Mouse (Mus musculus) cerebellum, adult 11 months (tissue): ENCODE data around the gene Xylt1.

Experiments used
- DNase-seq: peaks from one replicate; pipeline ENCODE4 v3.0.0; 2022

The Xylt1 gene

DNA sequence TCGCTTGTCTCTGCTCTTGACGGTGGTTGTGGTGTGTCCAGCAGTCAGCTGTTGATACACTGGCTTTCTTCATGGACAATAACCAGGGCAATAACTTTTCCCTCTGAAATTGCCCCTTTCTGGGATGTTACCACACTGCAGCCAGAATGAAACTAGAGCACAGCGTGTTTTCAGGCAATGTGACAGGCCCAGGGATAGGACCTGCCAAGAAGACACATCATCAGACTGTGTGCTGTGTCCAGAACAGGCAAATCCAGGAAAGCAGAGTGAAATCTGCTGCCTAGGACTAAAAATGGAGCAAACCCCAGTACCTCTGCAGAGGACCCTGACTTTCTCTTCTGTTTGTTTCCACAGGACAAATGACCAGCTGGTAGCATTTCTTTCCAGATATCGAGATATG, 240.8 kb downstream of the Xylt1 start:
- DNase-seq, result no peak

DNA sequence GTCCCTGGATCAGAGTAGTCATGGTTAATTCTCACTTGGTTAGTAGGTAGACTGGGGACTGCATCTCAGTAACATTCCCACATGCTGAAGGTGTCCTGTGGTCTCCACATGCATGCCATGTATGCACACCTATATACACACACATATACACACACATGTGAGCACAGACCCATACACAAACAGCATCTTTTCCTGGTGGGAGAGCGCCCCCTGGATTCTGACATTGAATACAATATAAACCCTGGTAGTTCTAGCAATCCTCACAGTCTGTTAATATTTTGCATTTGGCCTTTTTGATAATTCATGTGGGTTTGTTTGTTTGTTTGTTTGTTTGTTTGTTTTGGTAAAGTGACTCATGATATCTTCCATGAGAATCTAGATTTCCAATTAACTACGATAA, 242.0 kb downstream of the Xylt1 start:
- no peak for DNase-seq

- DNase-seq, result no peak
These were observed 248.0 kb downstream of the Xylt1 start for GRCm38 (mm10) chr7:117628791-117629190.

DNA sequence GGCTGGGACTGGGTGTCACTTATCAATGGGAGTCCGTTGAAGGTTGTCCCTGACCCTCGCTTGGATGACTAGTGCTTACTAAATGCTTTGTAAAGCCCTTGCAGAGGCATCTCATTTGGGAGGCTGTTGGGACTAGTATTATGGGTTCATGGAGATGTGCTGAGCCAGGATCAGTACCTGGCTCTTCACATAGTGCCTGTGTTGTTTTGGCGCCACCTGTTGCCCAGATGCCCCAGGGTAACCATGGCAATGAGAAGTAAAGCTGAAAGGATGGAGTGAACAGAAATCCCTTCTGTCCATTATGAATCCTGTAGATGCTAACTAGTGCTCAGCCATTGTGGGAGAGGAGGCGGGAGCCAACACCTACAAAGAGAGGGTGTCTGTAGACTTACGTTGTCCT, 249.9 kb downstream of the Xylt1 start:
- no peak for DNase-seq

DNA sequence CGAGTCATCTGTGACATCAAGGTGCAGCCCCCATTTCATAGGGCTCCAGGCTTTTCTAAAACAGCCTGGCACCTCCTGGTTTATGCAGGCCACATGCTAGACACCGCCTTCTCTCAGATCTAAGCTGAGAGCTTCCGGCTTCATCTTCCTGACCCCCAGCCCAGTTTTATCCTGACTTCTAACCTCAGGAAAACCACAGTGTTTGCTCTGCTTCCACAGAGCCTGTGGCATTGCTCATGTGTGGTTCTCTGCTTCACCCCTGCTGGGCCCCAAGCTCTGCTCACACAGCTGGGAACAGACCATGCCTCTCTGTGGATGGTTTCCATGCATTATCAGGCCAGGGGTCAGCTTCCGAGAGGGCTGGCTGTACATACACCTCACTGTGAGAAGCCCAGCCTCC, 254.8 kb downstream of the Xylt1 start:
- no peak for DNase-seq

- no peak for DNase-seq
These were observed 255.9 kb downstream of the Xylt1 start for GRCm38 (mm10) chr7:117636713-117637112.

DNA sequence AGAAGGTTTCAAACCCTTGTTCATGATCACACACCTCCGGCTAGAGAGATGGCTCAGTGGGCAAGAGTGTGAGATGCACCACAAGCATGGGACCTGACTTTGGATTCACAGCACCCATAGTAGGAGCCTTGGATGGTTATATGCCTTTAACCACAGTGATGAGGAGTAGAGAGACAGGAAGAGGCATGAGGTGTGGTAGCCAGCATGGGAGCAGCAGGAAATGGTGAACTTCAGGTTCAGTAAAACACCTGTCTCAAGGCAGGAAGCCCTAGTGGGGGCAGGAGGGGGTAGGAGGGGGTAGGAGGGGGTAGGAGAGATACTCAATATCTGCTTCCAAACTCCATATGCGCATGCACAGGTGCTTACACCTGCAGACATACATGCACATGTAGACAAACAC, 257.2 kb downstream of the Xylt1 start:
- no peak for DNase-seq

DNA sequence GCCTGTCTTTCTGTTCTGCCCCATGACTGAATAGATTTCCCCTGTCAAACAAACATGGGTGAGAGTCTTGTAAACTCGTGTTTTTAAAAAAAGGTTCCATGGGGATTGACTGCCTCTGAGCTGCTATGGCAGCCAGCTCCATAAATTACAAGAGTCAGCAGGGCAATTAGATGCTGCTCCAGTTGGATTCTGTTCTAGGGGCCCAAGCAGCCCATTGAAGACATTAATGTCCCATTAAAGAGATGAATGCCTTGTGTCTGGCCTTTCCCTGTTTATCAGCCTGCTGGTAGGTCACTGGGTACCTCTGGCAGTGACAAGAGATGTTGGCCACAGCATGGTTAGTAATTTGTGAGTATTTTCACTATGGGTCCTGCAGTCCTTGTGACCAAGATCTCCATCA, 271.9 kb downstream of the Xylt1 start:
- DNase-seq, result no peak

DNA sequence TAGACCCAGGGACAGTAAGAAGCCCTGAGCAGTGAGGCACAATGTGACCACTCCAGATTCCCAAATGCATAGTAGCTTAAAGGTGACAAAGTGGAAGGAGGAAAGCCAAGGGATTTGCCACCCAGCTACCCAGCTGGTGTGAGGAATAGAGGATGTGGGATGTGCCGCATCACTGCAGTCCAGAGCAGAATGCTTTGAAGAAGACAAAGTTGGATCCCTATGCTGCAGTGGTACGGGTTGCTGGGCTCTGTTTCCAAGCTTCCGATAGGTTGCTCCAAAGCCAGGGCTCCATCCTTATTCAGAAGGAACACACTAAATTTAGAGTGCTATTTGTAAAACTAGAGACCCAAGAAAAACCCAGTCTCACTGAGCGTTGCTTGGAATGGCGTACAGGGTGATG, 275.0 kb downstream of the Xylt1 start:
- no peak for DNase-seq

DNA sequence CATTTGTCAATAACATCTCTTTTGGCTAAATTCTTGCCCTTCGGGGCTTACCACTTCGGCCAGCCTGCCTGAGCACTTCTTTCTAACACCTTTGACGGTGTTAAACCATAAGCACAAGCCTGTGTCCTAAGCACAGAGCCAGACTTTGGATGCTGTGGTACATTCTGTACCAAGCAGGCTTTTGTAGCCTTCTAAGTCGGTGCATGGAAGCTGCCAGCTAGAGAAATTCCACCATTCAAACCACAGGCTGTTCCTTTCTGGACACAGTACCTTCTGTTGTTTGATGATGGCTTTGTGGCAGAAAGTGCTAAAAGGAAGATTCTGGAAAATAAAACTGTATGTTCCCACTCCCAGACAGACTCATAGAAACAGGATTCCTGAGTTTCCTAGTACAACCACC, 277.4 kb downstream of the Xylt1 start:
- no peak for DNase-seq

DNA sequence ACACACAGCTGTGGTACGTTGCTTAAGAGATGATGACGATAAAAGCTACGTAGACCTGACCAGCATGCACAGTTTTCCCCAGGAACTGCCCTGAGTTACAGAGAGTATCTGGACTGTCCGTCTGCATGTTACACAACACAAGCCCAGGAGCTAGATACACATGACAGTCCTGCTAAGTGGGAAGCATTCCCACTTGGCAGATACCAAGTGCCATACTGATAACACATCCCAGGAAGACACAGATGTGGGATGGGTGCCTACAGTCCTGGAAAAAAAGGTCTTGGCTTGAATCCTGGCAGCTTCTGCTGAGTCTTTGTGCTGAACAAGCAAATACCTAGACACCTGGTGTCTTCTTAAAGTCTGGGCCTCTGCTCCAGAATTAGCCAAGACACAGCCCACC, 278.0 kb downstream of the Xylt1 start:
- DNase-seq, result no peak

DNA sequence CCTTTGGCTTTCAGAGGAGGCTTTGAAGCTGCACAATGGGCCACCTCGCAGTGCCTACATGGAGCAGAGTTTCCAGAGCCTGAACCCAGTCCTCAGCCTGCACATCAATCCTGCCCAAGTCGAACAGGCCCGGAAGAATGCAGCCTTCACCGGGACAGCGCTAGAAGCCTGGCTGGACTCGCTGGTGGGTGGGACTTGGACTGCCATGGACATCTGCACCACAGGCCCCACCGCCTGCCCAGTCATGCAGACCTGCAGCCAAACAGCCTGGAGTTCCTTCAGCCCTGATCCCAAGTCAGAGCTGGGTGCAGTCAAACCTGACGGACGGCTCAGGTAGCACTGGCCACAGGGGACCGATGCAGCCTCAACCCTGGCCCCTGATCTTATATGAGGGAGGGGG, 286.5 kb downstream of the Xylt1 start:
- no peak for DNase-seq

DNA sequence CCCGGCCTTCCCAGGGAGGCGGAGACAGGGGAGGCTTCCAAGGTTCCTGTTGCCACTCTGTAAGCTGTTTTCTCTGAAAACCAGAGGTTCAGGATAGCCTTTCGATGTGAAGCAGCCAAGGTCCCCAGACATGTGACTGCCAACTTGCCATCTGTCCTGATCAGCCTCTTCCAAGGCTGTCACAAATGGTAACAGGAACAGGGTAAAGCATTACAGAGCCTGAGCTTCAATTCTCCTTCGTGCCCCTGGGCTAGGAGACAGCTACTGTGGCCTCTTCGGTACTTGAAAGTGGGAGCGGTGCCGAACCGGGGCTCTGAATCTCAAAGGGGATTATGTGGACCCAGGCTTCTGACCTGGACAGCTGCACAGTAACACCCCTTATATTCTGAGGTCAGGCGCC, 287.4 kb downstream of the Xylt1 start:
- DNase-seq, result no peak

DNA sequence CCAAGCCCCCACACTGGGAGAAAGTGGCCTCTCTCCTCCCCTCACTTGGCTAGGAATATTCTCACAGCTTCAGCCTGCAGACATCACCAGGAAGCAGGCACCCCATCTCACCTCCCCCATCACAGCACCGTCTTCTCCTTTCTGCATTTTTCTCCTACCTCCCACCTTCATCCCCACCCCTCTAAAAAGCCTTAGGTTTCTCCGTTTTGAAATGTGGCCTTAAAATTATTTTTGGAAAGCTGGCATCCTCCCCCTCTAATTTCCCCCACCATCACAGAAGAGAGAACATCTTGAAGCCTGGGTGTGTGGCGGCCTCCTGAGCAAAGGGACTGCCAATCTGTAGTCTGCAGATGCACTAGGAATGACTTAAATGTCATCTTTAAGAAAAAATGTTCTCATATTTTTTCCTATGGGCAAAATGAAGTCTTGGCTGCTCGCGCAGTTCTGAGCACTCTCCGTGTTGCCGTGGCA, 291.4 kb downstream of the Xylt1 start:
- no peak for DNase-seq

DNA sequence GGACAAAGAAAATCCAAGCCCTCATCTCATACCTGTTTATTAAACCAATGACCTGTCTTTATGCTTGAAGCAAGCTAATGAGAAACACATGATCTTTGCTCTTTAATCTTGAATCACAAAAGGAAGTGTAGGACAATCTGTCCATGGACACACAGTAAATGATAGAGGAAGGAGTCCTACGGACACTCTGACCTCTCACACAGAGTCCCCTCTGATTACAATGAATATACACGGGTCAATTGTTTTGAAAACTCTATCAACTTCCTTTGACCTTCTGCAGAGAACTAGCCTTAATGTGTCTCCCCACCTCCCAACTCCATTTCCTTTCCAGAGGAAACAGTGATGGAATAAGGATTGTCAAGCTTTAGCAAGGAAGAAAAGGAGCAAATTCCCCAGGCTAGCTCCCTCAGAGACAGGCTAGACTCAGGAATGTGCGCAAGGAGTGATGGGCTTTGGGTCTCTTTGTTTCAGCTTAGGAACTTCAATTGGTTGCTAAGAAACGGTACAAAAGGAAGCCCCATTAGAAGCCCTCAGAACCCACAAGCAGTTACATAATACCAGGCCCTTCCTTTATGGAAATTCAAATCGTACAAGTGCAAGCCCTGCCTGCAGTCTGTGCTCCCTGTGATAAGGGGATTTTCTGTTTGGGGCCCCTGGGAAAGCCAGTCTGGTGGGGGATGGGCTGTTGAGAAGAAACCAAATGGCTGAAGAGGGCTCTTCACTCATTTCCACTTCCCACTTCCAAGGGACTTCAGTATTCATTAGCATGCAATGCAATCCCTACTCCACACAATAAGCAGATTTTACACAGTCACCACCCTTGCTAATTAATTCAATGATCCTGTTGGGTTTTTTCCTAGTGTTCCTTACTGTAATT, 305.6 kb downstream of the Xylt1 start:
- no peak for DNase-seq

- no peak for DNase-seq
These were observed 306.2 kb downstream of the Xylt1 start for GRCm38 (mm10) chr7:117686997-117687302.

DNA sequence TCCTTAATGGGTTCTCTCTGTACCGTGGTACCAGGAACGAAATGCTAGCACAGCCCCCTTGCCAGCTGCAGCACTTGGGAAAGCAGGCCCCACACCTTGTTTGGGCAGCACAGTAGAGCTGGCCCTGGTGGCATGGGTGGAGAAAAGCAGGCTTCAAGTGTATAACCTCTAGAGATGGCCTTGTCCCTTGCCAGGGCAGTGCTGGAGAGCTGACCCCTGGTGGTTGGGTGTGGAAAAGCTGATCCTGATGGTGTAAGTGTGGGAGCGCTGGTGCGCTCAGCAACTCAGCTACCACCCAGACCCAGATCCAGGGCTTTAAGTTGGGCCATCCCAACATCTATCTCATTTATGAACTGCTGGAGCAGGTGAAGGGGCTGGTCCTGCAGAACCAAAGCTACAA, 314.8 kb downstream of the Xylt1 start:
- no peak for DNase-seq

DNA sequence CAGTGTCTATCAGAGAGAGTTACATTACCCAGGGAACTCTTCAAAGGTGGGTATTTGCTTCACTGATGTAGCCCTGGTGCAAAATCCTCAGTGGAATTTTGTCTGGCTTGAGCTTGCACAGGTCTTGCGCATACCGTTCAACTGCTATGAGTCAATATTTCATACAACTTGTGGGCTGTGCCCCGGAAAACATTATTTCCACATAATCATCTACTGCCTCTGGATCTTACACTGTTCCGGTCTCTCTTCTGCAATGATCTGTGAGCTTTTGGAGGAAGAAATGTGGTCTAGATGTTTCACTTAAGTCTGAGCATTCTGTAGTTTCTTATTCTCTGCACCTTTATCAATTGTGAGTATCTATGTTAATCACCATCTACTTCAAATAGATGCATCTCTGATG, 316.9 kb downstream of the Xylt1 start:
- DNase-seq, result no peak

- DNase-seq, result no peak
These were observed 317.9 kb downstream of the Xylt1 start for GRCm38 (mm10) chr7:117698551-117699114.

GRCm38 (mm10) chr7:117699343-117699985, 318.7 kb downstream of the Xylt1 start:
- DNase-seq, result no peak

DNA sequence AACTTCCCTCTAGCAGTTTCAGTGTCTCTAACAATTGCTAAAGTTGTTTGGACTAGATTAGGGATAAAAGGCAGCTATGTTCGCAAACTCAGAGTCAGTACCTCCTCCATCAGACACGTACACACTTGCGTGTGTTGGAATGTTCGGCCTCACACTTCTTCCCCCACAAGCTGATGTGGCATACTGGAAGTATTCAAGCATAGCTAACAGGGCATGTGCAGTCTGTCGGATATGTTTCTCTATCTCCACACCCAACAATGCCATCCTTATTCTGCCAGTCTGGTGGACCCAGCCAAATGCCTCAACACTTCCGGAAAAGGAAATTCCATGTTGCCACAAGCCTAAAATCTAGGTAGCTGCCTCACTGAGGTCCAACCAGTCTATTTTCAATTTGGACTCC, 319.3 kb downstream of the Xylt1 start:
- no peak for DNase-seq

GRCm38 (mm10) chr7:117709901-117710607, 329.3 kb downstream of the Xylt1 start:
- no peak for DNase-seq

DNA sequence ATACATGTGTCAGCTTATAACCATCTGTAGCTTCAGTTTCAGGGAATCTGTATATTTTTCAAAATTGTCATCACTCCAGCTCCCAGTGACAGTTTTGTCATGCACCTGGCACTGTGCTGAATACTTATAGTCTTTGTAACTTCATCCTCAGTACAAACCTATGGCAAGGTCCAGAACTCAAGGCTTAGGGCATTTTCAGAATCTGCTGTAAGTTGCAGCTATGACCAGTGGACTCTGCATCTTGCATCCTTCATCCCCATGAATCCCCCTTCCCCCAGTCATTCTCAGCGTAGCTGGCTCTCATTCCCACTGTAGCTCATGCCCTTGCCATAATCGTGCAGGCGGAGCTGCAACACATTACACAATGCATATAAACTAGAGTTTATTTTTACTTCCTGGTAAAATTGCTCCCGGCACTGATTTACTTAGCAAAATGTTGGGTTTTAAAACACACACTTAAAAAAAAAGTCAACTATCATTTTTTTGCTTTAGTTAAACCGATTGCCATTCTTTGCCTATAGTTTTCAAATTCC, 336.2 kb downstream of the Xylt1 start:
- no peak for DNase-seq
